Comparison of ENCODE assay signal across 8 mouse cellular contexts in the genomic region with DNA sequence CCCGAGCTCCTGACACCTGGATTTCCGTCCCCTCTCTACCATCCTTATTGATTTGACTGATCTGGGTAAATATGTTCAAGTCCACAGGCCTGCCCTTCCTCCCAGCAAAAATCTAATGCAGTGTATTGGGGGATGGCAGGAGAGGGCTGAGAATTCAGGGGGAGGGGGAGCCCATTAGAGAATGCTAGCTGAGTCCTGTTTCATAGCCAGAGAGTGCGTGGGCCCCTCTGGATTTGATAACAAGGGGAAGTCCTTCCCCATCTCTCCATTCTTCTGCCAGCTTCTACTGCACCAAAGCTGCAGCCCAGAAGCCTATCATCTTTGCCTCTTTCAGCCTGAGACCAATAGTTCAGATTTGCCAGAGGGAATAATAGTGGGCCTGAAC. TPM values are rescaled to one million over a fixed set of nuclear protein-coding genes. Genes with fewer than 3 reads are reported as not detected.
DNase-seq lines count a peak whose midpoint lies in the region; ATAC-seq and TF ChIP-seq lines count a peak whose summit lies in the region.

No protein-coding gene starts in this region.

- WGBS in kidney, embryonic 14.5 days: 65% methylated on average over 3 of the region's 3 CpGs
- 58% methylated on average over 3 of the region's 3 CpGs for WGBS in bone marrow, adult 2 months
- 38% methylated on average over 3 of the region's 3 CpGs for WGBS in forebrain, embryonic 12.5 days
- 39% methylated on average over 3 of the region's 3 CpGs for WGBS in liver, postnatal 0 days (ENCODE audit: insufficient replicate concordance)

- TF ChIP-seq EP300 in liver, postnatal 0 days (IDR thresholded peaks at IDR 0.05; ENCODE audit: low read depth): no peak

- no peak for DNase-seq in kidney, adult 9 months
- DNase-seq in liver, postnatal 0 days: peak; percentile 30
- DNase-seq in urinary bladder, postnatal 25 days (ENCODE audit: low spot score): no peak
- no peak for DNase-seq in gastrocnemius, postnatal 4 days (ENCODE audit: low spot score in 2 of 2)
- no peak for DNase-seq in gastrocnemius, adult 18-20 months (ENCODE audit: low spot score)

- no peak for TF ChIP-seq CTCF in bone marrow, adult 2 months (IDR thresholded peaks at IDR 0.05; ENCODE audit: control insufficient read depth, insufficient read depth, low read length)
- TF ChIP-seq CTCF in liver, postnatal 0 days (IDR thresholded peaks at IDR 0.05; ENCODE audit: low read depth): no peak

- H3K9me3 ChIP-seq in kidney, embryonic 14.5 days (ENCODE audit: control insufficient read depth, low read length): no peaks in the 10 kb centered on the region
- no peaks in the 10 kb centered on the region for H3K9me3 ChIP-seq in forebrain, embryonic 12.5 days
- no peaks in the 10 kb centered on the region for H3K9me3 ChIP-seq in liver, postnatal 0 days (ENCODE audit: low read length)

- no peak for TF ChIP-seq POLR2A in bone marrow, adult 2 months (IDR thresholded peaks at IDR 0.05; ENCODE audit: borderline replicate concordance, control insufficient read depth, low read depth, low read length)

- peak overlapping the region; percentile 77; the same call in 1 of the 2 replicates for H3K4me3 ChIP-seq in kidney, embryonic 14.5 days (ENCODE audit: low read length)
- peak overlapping the region; percentile 85 for H3K4me3 ChIP-seq in bone marrow, adult 2 months (replicated peaks; ENCODE audit: control insufficient read depth, low read depth, low read length)
- H3K4me3 ChIP-seq in forebrain, embryonic 12.5 days (replicated peaks): 0 out of 2 replicates have a peak overlapping the region, but pooled peaks have one; percentile 65
- H3K4me3 ChIP-seq in liver, postnatal 0 days (ENCODE audit: low read depth, low read length): peak overlapping the region; percentile 95

- H3K9ac ChIP-seq in kidney, embryonic 14.5 days (ENCODE audit: low read depth, low read length): no peak overlapping the region
- 0 out of 2 replicates have a peak overlapping the region, but pooled peaks have one; percentile 7 for H3K9ac ChIP-seq in forebrain, embryonic 12.5 days
- H3K9ac ChIP-seq in liver, postnatal 0 days (replicated peaks): peak overlapping the region; percentile 99

- H3K4me2 ChIP-seq in kidney, embryonic 14.5 days (replicated peaks; ENCODE audit: low read depth, low read length): 0 out of 2 replicates have a peak overlapping the region, but pooled peaks have one; percentile 9
- peak overlapping the region; percentile 94 for H3K4me2 ChIP-seq in forebrain, embryonic 12.5 days
- H3K4me2 ChIP-seq in liver, postnatal 0 days (ENCODE audit: low read depth, low read length): peak overlapping the region; percentile 93

- H3K4me1 ChIP-seq in kidney, embryonic 14.5 days (ENCODE audit: control insufficient read depth, insufficient read depth, low read length): peaks cover 11% of the 10 kb centered on the region; the same call in 1 of the 2 replicates
- H3K4me1 ChIP-seq in bone marrow, adult 2 months (ENCODE audit: control insufficient read depth, insufficient read depth, low read length): no peaks in the 10 kb centered on the region; the same call in 1 of the 2 replicates
- H3K4me1 ChIP-seq in forebrain, embryonic 12.5 days: peaks cover 18% of the 10 kb centered on the region
- H3K4me1 ChIP-seq in liver, postnatal 0 days (ENCODE audit: insufficient read depth): peaks cover 26% of the 10 kb centered on the region

- peaks cover 9% of the 10 kb centered on the region; the same call in 1 of the 2 replicates for H3K27me3 ChIP-seq in kidney, embryonic 14.5 days (ENCODE audit: control insufficient read depth, insufficient read depth, low read length)
- H3K27me3 ChIP-seq in forebrain, embryonic 12.5 days: peaks cover 40% of the 10 kb centered on the region
- H3K27me3 ChIP-seq in liver, postnatal 0 days (ENCODE audit: insufficient read depth, low read length): 0 out of 2 replicates have a peak, but pooled peaks cover 10% of the 10 kb centered on the region

- ATAC-seq in kidney, embryonic 14.5 days (ENCODE audit: low FRiP score, low TSS enrichment): no peak
- ATAC-seq in forebrain, embryonic 12.5 days (ENCODE audit: low FRiP score): no peak
- no peak for ATAC-seq in liver, postnatal 0 days

- no peaks in the 10 kb centered on the region for H3K36me3 ChIP-seq in kidney, embryonic 14.5 days (ENCODE audit: control insufficient read depth, insufficient read depth, low read length)
- no peaks in the 10 kb centered on the region for H3K36me3 ChIP-seq in forebrain, embryonic 12.5 days (replicated peaks)
- H3K36me3 ChIP-seq in liver, postnatal 0 days (replicated peaks; ENCODE audit: insufficient read depth, low read length): peaks cover 13% of the 10 kb centered on the region; the same call in 1 of the 2 replicates

- no peak overlapping the region for H3K27ac ChIP-seq in kidney, embryonic 14.5 days (ENCODE audit: low read depth, low read length)
- H3K27ac ChIP-seq in bone marrow, adult 2 months (ENCODE audit: control insufficient read depth, insufficient read depth, low read depth, low read length, poor library complexity): peak overlapping the region; percentile 81
- H3K27ac ChIP-seq in forebrain, embryonic 12.5 days: no peak overlapping the region
- peak overlapping the region; percentile 95 for H3K27ac ChIP-seq in liver, postnatal 0 days (ENCODE audit: low read depth)

RNA-seq across cellular contexts. Expression of gene Tspan33, which starts 1.3 kb away (rescaled TPM):
- polyA plus RNA-seq in kidney, embryonic 14.5 days (2014; fragmentation: Nextera tagmentation; extraction: Ambion mirVana): 7.3 and 10.2 TPM in 2 replicates
- polyA plus RNA-seq in bone marrow, adult 2 months (2011; ENCODE audit: insufficient read depth, insufficient read length, low replicate concordance, missing spikeins): 167 and 175 TPM in 2 replicates
- polyA plus RNA-seq in forebrain, embryonic 12.5 days (2016; fragmentation: Nextera tagmentation; extraction: Ambion mirVana): 8.6 and 9.2 TPM in 2 replicates
- polyA plus RNA-seq in liver, postnatal 0 days (2015; fragmentation: Nextera tagmentation; extraction: Ambion mirVana): 84.8 and 87.5 TPM in 2 replicates
- total RNA-seq in gastrocnemius, postnatal 4 days (2021): 1 to 10 TPM; 5.4 to 6.3 TPM
- total RNA-seq in gastrocnemius, adult 18-20 months (2021): 1 to 10 TPM; 2.6 to 3.6 TPM

RNA-seq across cellular contexts. Expression of gene Smo, which starts 40.0 kb away (rescaled TPM):
- polyA plus RNA-seq in kidney, embryonic 14.5 days (2014; fragmentation: Nextera tagmentation; extraction: Ambion mirVana): 53.4 and 70.4 TPM in 2 replicates
- 2.8 and 4.6 TPM in 2 replicates for polyA plus RNA-seq in bone marrow, adult 2 months (2011; ENCODE audit: insufficient read depth, insufficient read length, low replicate concordance, missing spikeins)
- 45.1 and 48.4 TPM in 2 replicates for polyA plus RNA-seq in forebrain, embryonic 12.5 days (2016; fragmentation: Nextera tagmentation; extraction: Ambion mirVana)
- polyA plus RNA-seq in liver, postnatal 0 days (2015; fragmentation: Nextera tagmentation; extraction: Ambion mirVana): 2.2 and 2.5 TPM in 2 replicates
- total RNA-seq in gastrocnemius, postnatal 4 days (2021): 10 to 100 TPM; 43.7 to 43.9 TPM
- 1 to 10 TPM; 2.3 to 3.4 TPM for total RNA-seq in gastrocnemius, adult 18-20 months (2021)

Comparison
In these comparisons a context has a peak if more than half of its experiments do, and no peak if none do; other contexts are left out.
1. H3K27ac ChIP-seq: peak in bone marrow, adult 2 months (single experiment) and liver, postnatal 0 days (single experiment); none in kidney, embryonic 14.5 days (single experiment) and forebrain, embryonic 12.5 days (single experiment).
2. H3K4me2 ChIP-seq: peak in every context shown above with its lines; median percentile 94 in forebrain, embryonic 12.5 days; 93 in liver, postnatal 0 days; 9 in kidney, embryonic 14.5 days.
3. Peak in every context shown above with its lines, with median percentiles within 50 percentile points of each other: H3K4me3 ChIP-seq.